Mouse (Mus musculus) cerebellum, adult 2 months (tissue): ENCODE measurements at regions not wholly inside any gene's neighbourhood (a gene's known extent, or its start where the extent isn't known, plus 50 kb on each side); places are given as distances from the start of the nearest gene placed in this dataset.

Source experiments
- CTCF ChIP-seq: fragments of 200-500 bp; IDR thresholded peaks from 2 replicates; pipeline ENCODE4 v1.5.1; 2011; ENCODE audit warnings: low read depth, mild to moderate bottlenecking, control low read depth, low read length, moderate library complexity, borderline replicate concordance; ENCODE audit not compliant: insufficient read depth
- POLR2A ChIP-seq: fragments of 200-500 bp; IDR thresholded peaks from 2 replicates; pipeline ENCODE4 v1.6.1; 2011; ENCODE audit warnings: low read length, control low read depth, borderline replicate concordance; ENCODE audit not compliant: insufficient read depth

GRCm38 (mm10) chr7:76164735-76165630, 64.7 kb upstream of the Agbl1 start:
- TF ChIP-seq CTCF (no peak), POLR2A (no peak)
